Mouse (Mus musculus) neural tube, embryonic 15.5 days (tissue): Measurements from ENCODE around the gene Lrmda. TPM values are rescaled to one million over a fixed set of nuclear protein-coding genes. Genes with fewer than 3 reads are reported as not detected.

ENCODE experiments used
- ATAC-seq: fragments of 200-750 bp; cut with Nextera tagmentation; 2 replicates; pipeline ENCODE4 v1.8.0; 2017; ENCODE audit warnings: mild to moderate bottlenecking, moderate TSS enrichment, moderate library complexity; ENCODE audit not compliant: low FRiP score
- H3K27ac ChIP-seq: fragments of 300-500 bp; sonication (generic); replicated peaks from 2 replicates; pipeline ENCODE4 v1.5.1; 2015; ENCODE audit warnings: mild to moderate bottlenecking, inconsistent platforms
- H3K27me3 ChIP-seq: fragments of 300-500 bp; sonication (generic); replicated peaks from 2 replicates; pipeline ENCODE4 v1.6.1; 2015; ENCODE audit warnings: inconsistent platforms
- H3K36me3 ChIP-seq: fragments of 300-500 bp; sonication (generic); 2 replicates; pipeline ENCODE4 v1.6.1; 2015; ENCODE audit warnings: inconsistent platforms
- H3K4me1 ChIP-seq: fragments of 300-500 bp; sonication (generic); 2 replicates; pipeline ENCODE4 v1.6.1; 2015; ENCODE audit warnings: inconsistent platforms
- H3K4me2 ChIP-seq: fragments of 300-500 bp; sonication (generic); 2 replicates; pipeline ENCODE4 v1.6.1; 2015; ENCODE audit warnings: inconsistent platforms, mild to moderate bottlenecking, moderate library complexity
- H3K4me3 ChIP-seq: fragments of 300-500 bp; sonication (generic); replicated peaks from 2 replicates; pipeline ENCODE4 v1.5.1; 2015; ENCODE audit warnings: mild to moderate bottlenecking, inconsistent platforms
- H3K9ac ChIP-seq: fragments of 300-500 bp; sonication (generic); replicated peaks from 2 replicates; pipeline ENCODE4 v1.6.1; 2015; ENCODE audit warnings: mild to moderate bottlenecking, inconsistent platforms
- H3K9me3 ChIP-seq: fragments of 300-500 bp; sonication (generic); replicated peaks from 2 replicates; pipeline ENCODE4 v1.6.1; 2016; ENCODE audit warnings: inconsistent platforms
- WGBS: fragments of 180-500 bp; shearing (Covaris S2); methylation state at CpG from one replicate; pipeline ENCODE4 v1.1.7; 2015; ENCODE audit warnings: mixed read lengths; 5-methylcytosine and 5-hydroxymethylcytosine counted together
- polyA plus RNA-seq: library from polyadenylated mRNA; unstranded; fragments of >200 nt; fragmentation: Nextera tagmentation; extraction: Ambion mirVana; gene quantifications from 2 replicates; pipeline ENCODE4 v1.2.1, GENCODE M21; 2015

Gene Lrmda
- polyA plus RNA-seq, 1 experiment from 2014 or later = 0.68 TPM

DNA sequence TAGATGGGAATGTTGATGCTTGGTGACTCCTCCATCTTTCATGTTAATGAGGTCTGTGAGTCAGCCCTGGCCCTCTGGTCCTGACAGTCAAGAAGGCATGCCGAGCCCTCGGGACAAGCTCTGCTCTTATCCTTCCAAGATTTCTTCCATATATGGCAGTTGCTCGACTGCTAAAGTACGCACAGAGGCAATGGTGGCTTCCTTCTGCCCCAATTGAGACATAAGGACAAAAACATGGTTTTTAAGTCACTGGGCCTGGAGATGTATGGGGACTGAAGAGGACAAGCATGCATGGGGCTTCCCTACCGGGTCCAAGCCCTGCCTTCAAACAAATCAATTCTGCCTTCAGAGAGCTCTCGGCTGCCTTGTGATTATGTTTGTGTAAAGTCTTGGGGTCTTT is 793.3 kb downstream of the Lrmda start:
- Histone ChIP-seq H3K4me3 (no peak overlapping the region), H3K4me1 (peaks cover 28% of the 10 kb centered on the region), H3K9ac (no peak overlapping the region), H3K36me3 (no peaks in the 10 kb centered on the region), H3K27ac (no peak overlapping the region), H3K27me3 (peaks cover 10% of the 10 kb centered on the region; the same call in 1 of the 2 replicates), H3K4me2 (no peak overlapping the region), H3K9me3 (no peaks in the 10 kb centered on the region)
- no peak for ATAC-seq
- 31% methylated on average over 6 of the region's 6 CpGs for WGBS

GRCm38 (mm10) chr14:22813389-22813788 is 793.9 kb downstream of the Lrmda start:
- H3K4me2 ChIP-seq = no peak overlapping the region

GRCm38 (mm10) chr14:22814811-22815345 is 795.4 kb downstream of the Lrmda start:
- no peaks in the 10 kb centered on the region for H3K36me3 ChIP-seq
- H3K27me3 ChIP-seq = peaks cover 4% of the 10 kb centered on the region; the same call in 1 of the 2 replicates
- H3K9ac ChIP-seq = no peak overlapping the region
- no peak overlapping the region for H3K4me2 ChIP-seq
- H3K27ac ChIP-seq = no peak overlapping the region
- H3K9me3 ChIP-seq = no peaks in the 10 kb centered on the region
- H3K4me1 ChIP-seq = peaks cover 18% of the 10 kb centered on the region
- no peak for ATAC-seq
- no peak overlapping the region for H3K4me3 ChIP-seq
- WGBS = 49% methylated on average over 9 of the region's 9 CpGs

More at GRCm38 (mm10) chr14:22813389-22813788, 793.9 kb downstream of the Lrmda start:
- Histone ChIP-seq H3K4me3 (no peak overlapping the region), H3K36me3 (no peaks in the 10 kb centered on the region), H3K9ac (no peak overlapping the region), H3K4me1 (peaks cover 23% of the 10 kb centered on the region), H3K9me3 (no peaks in the 10 kb centered on the region), H3K27me3 (peaks cover 10% of the 10 kb centered on the region; the same call in 1 of the 2 replicates), H3K27ac (no peak overlapping the region)
- ATAC-seq = no peak
- WGBS = 9% methylated on average over 7 of the region's 7 CpGs

- no peak overlapping the region for H3K9ac ChIP-seq
- ATAC-seq = no peak
- no peaks in the 10 kb centered on the region for H3K36me3 ChIP-seq
- H3K4me2 ChIP-seq = no peak overlapping the region
- no peak overlapping the region for H3K4me3 ChIP-seq
- H3K9me3 ChIP-seq = no peaks in the 10 kb centered on the region
- no peak overlapping the region for H3K27ac ChIP-seq
- no peaks in the 10 kb centered on the region for H3K27me3 ChIP-seq
- WGBS = 70% methylated on average over 6 of the region's 6 CpGs
- H3K4me1 ChIP-seq = peaks cover 18% of the 10 kb centered on the region
These were observed 798.1 kb downstream of the Lrmda start for GRCm38 (mm10) chr14:22817346-22818201.

DNA sequence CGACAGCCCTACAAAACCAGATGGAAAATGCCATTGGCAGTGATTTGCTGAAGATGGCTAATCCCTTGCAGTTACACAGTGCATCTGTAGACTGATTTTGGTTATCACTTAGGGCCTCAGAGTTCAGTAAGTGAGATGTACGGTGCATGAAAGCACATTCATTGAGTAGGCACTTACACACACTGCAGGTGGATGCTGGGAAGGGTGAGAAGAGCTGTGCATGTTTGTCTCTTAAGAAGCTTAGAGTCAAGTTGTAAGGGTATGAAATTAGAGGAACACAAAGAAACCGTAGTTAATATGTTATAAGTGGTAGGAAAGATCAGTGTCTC is 798.7 kb downstream of the Lrmda start:
- Histone ChIP-seq H3K36me3 (no peaks in the 10 kb centered on the region), H3K9ac (no peak overlapping the region), H3K4me1 (peaks cover 15% of the 10 kb centered on the region), H3K4me3 (no peak overlapping the region), H3K9me3 (no peaks in the 10 kb centered on the region), H3K27ac (no peak overlapping the region), H3K4me2 (no peak overlapping the region), H3K27me3 (no peaks in the 10 kb centered on the region)
- 75% methylated on average over 3 of the region's 3 CpGs for WGBS
- ATAC-seq = no peak

GRCm38 (mm10) chr14:22822942-22823341 is 803.4 kb downstream of the Lrmda start:
- Histone ChIP-seq H3K4me1 (no peaks in the 10 kb centered on the region), H3K27ac (no peak overlapping the region), H3K27me3 (no peaks in the 10 kb centered on the region), H3K36me3 (no peaks in the 10 kb centered on the region), H3K9ac (no peak overlapping the region), H3K9me3 (no peaks in the 10 kb centered on the region), H3K4me3 (no peak overlapping the region), H3K4me2 (no peak overlapping the region)
- WGBS = 60% methylated on average over 3 of the region's 3 CpGs
- no peak for ATAC-seq

- Histone ChIP-seq H3K36me3 (no peaks in the 10 kb centered on the region), H3K27me3 (no peaks in the 10 kb centered on the region), H3K27ac (no peak overlapping the region), H3K4me1 (no peaks in the 10 kb centered on the region), H3K4me3 (no peak overlapping the region), H3K4me2 (no peak overlapping the region), H3K9ac (no peak overlapping the region), H3K9me3 (no peaks in the 10 kb centered on the region)
- WGBS = 83% methylated on average over 3 of the region's 3 CpGs
- no peak for ATAC-seq
These were observed 807.3 kb downstream of the Lrmda start for GRCm38 (mm10) chr14:22826825-22827224.

DNA sequence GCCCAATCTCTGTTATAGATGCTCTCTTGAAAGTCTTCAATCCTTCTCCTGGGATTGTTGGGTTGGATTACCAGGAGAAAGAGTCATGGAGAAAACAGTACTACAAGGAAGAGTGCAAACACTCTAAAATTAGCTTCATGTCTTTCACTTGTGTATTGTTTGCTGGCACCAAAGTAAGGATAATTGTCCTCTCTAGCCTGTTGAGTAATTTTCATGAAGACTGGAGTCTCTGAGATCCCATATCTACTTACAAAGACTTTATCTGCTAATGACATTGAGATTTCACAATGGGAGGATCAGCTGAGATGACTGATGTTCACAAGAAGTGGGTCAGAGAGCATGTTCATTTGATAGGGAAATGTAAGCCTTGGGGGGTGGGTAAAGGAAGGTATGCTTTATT is 817.5 kb downstream of the Lrmda start:
- Histone ChIP-seq H3K4me1 (no peaks in the 10 kb centered on the region), H3K9me3 (no peaks in the 10 kb centered on the region)

DNA sequence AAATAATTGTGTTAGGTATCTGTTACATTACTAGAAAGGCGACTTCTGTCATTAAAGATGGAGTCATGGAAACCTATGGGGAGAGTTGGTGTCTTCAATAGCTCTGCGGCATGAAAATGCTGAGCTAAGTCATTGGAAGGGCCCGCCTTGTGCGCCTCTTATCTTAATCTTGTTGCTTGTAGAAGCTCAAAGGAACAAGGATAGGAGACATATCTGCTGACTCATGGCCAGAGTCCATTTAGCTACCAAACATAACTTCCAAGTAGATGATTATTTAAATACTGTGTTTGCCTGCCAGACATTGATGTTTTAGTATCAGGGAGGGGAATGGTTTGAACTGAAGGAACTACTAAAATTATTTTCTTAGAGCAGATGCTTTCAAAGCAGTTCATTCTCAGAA is 821.6 kb downstream of the Lrmda start:
- 95% methylated on average over 4 of the region's 4 CpGs for WGBS
- no peaks in the 10 kb centered on the region for H3K9me3 ChIP-seq
- H3K4me3 ChIP-seq = no peak overlapping the region
- H3K4me1 ChIP-seq = 0 out of 2 replicates have a peak, but pooled peaks cover 3% of the 10 kb centered on the region
- no peak overlapping the region for H3K27ac ChIP-seq
- no peak overlapping the region for H3K4me2 ChIP-seq
- no peak for ATAC-seq
- no peaks in the 10 kb centered on the region for H3K36me3 ChIP-seq
- H3K27me3 ChIP-seq = no peaks in the 10 kb centered on the region
- no peak overlapping the region for H3K9ac ChIP-seq

More for the DNA sequence above, 817.5 kb downstream of the Lrmda start:
- Histone ChIP-seq H3K9ac (no peak overlapping the region), H3K36me3 (no peaks in the 10 kb centered on the region), H3K27me3 (no peaks in the 10 kb centered on the region), H3K27ac (no peak overlapping the region), H3K4me2 (no peak overlapping the region), H3K4me3 (no peak overlapping the region)
- ATAC-seq = no peak

GRCm38 (mm10) chr14:22844006-22844405 is 824.5 kb downstream of the Lrmda start:
- Histone ChIP-seq H3K27me3 (no peaks in the 10 kb centered on the region), H3K4me1 (0 out of 2 replicates have a peak, but pooled peaks cover 3% of the 10 kb centered on the region), H3K36me3 (no peaks in the 10 kb centered on the region), H3K27ac (no peak overlapping the region), H3K4me2 (no peak overlapping the region), H3K4me3 (no peak overlapping the region), H3K9me3 (no peaks in the 10 kb centered on the region), H3K9ac (no peak overlapping the region)
- no peak for ATAC-seq

DNA sequence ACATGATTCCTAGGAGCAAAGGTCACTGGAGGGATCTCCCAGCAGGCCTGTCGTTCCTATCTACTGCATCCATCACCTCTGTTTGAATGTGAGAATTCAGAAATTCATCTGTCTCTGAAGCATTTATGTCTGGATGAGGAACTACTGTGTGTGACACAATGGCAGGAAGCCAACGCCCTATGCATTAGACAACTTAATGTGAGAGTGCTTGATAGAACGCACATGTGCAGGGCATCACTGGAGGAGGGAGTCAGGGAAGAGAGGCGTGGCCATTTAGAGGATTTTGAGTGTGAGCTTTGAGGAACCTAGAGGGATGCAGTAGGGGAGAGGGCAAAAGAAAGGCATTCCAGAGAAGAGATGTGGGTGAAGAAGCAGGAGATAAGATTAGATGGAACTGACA is 825.9 kb downstream of the Lrmda start:
- 0 out of 2 replicates have a peak, but pooled peaks cover 3% of the 10 kb centered on the region for H3K4me1 ChIP-seq
- no peak overlapping the region for H3K27ac ChIP-seq
- WGBS = 87% methylated on average over 4 of the region's 4 CpGs
- no peak overlapping the region for H3K4me3 ChIP-seq
- no peaks in the 10 kb centered on the region for H3K9me3 ChIP-seq
- no peak overlapping the region for H3K4me2 ChIP-seq
- H3K27me3 ChIP-seq = no peaks in the 10 kb centered on the region
- H3K36me3 ChIP-seq = no peaks in the 10 kb centered on the region
- ATAC-seq = no peak
- no peak overlapping the region for H3K9ac ChIP-seq
